Mouse (Mus musculus) midbrain, embryonic 14.5 days (tissue): ENCODE measurements around the gene Cmss1. TPM values are rescaled to one million over a fixed set of nuclear protein-coding genes. Genes with fewer than 3 reads are reported as not detected.

Source experiments
- ATAC-seq: fragments of 200-750 bp; cut with Nextera tagmentation; 2 replicates; pipeline ENCODE4 v1.8.0; 2017; ENCODE audit warnings: moderate number of reproducible peaks, moderate library complexity; ENCODE audit not compliant: low FRiP score, low TSS enrichment
- DNase-seq: peaks from one replicate; pipeline ENCODE4 v3.0.0-alpha.2; 2015
- H3K27ac ChIP-seq: fragments of 300-500 bp; sonication (generic); replicated peaks from 2 replicates; pipeline ENCODE4 v1.5.1; 2014; ENCODE audit warnings: mild to moderate bottlenecking, low read depth, low read length, moderate library complexity
- H3K27me3 ChIP-seq: fragments of 300-500 bp; sonication (generic); 2 replicates; pipeline ENCODE4 v1.6.1; 2014; ENCODE audit warnings: low read length, control low read depth, mixed read lengths; ENCODE audit not compliant: control insufficient read depth, insufficient read depth
- H3K36me3 ChIP-seq: fragments of 300-500 bp; sonication (generic); 2 replicates; pipeline ENCODE4 v1.6.1; 2014; ENCODE audit warnings: low read length, control low read depth; ENCODE audit not compliant: control insufficient read depth, insufficient read depth
- H3K4me1 ChIP-seq: fragments of 300-500 bp; sonication (generic); 2 replicates; pipeline ENCODE4 v1.6.1; 2014; ENCODE audit warnings: mild to moderate bottlenecking, antibody characterized with exemption, low read length, control low read depth; ENCODE audit not compliant: control insufficient read depth, insufficient read depth
- H3K4me2 ChIP-seq: fragments of 300-500 bp; sonication (generic); 2 replicates; pipeline ENCODE4 v1.6.1; 2014; ENCODE audit warnings: mild to moderate bottlenecking, low read length, moderate library complexity
- H3K4me3 ChIP-seq: fragments of 300-500 bp; sonication (generic); replicated peaks from 2 replicates; pipeline ENCODE4 v1.5.1; 2014; ENCODE audit warnings: low read depth, low read length
- H3K9ac ChIP-seq: fragments of 300-500 bp; sonication (generic); replicated peaks from 2 replicates; pipeline ENCODE4 v1.6.1; 2014; ENCODE audit warnings: mild to moderate bottlenecking, low read length, moderate library complexity
- H3K9me3 ChIP-seq: fragments of 300-500 bp; sonication (generic); 2 replicates; pipeline ENCODE4 v1.6.1; 2016; ENCODE audit warnings: low read length, control low read depth, mixed read lengths; ENCODE audit not compliant: control insufficient read depth
- WGBS: fragments of 180-500 bp; shearing (Covaris S2); extraction: QIAGEN DNeasy Blood & Tissue Kit; methylation state at CpG from one replicate; pipeline ENCODE4 v1.1.7; 2014; 5-methylcytosine and 5-hydroxymethylcytosine counted together
- polyA plus RNA-seq: library from polyadenylated mRNA; unstranded; fragments of >200 nt; fragmentation: Nextera tagmentation; extraction: Ambion mirVana; gene quantifications from 2 replicates; pipeline ENCODE4 v1.2.1, GENCODE M21; 2014

Cmss1 gene
- polyA plus RNA-seq, 1 experiment from 2014 or later: 38.2 TPM

GRCm38 (mm10) chr16:57544441-57544840, 62.2 kb downstream of the Cmss1 start:
- Histone ChIP-seq H3K4me3 (no peak overlapping the region), H3K27ac (no peak overlapping the region), H3K9me3 (no peaks in the 10 kb centered on the region), H3K27me3 (0 out of 2 replicates have a peak, but pooled peaks cover 9% of the 10 kb centered on the region), H3K36me3 (no peaks in the 10 kb centered on the region), H3K4me1 (0 out of 2 replicates have a peak, but pooled peaks cover 2% of the 10 kb centered on the region), H3K4me2 (no peak overlapping the region), H3K9ac (no peak overlapping the region)
- no peak for DNase-seq
- ATAC-seq: no peak
- WGBS: 71% methylated on average over 8 of the region's 8 CpGs

- Histone ChIP-seq H3K4me1 (no peaks in the 10 kb centered on the region), H3K4me3 (no peak overlapping the region), H3K9ac (no peak overlapping the region), H3K27me3 (no peaks in the 10 kb centered on the region), H3K4me2 (no peak overlapping the region), H3K27ac (no peak overlapping the region), H3K9me3 (no peaks in the 10 kb centered on the region), H3K36me3 (no peaks in the 10 kb centered on the region)
- DNase-seq (no peak), ATAC-seq (no peak)
- 97% methylated on average over 3 of the region's 3 CpGs for WGBS
These were observed 63.4 kb downstream of the Cmss1 start for GRCm38 (mm10) chr16:57543243-57543642.

DNA sequence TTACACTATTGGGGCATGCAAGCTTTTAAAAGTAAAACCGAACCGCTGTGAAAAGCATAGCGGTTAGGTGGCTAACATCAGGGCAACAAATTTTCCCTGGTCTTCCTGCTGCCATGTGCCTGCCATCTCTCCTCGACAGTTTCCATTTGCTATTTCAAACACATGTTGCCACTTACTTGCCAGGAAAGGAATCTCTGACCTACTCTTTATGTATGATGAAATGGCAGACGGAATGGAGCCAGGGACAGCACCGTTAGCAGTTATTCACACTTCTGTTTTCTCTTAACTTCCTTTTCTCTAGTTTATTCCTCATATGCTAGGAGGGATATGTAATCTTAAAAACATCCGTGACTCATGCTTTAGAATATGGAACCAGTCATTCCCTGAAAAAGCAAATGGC, 70.2 kb downstream of the Cmss1 start:
- H3K27ac ChIP-seq: no peak overlapping the region
- H3K4me3 ChIP-seq: no peak overlapping the region
- no peaks in the 10 kb centered on the region for H3K36me3 ChIP-seq
- H3K27me3 ChIP-seq: no peaks in the 10 kb centered on the region
- no peak overlapping the region for H3K4me2 ChIP-seq
- no peaks in the 10 kb centered on the region for H3K9me3 ChIP-seq
- no peak overlapping the region for H3K9ac ChIP-seq
- no peak for DNase-seq
- H3K4me1 ChIP-seq: no peaks in the 10 kb centered on the region
- no peak for ATAC-seq
- 95% methylated on average over 7 of the region's 7 CpGs for whole genome bisulfite sequencing

DNA sequence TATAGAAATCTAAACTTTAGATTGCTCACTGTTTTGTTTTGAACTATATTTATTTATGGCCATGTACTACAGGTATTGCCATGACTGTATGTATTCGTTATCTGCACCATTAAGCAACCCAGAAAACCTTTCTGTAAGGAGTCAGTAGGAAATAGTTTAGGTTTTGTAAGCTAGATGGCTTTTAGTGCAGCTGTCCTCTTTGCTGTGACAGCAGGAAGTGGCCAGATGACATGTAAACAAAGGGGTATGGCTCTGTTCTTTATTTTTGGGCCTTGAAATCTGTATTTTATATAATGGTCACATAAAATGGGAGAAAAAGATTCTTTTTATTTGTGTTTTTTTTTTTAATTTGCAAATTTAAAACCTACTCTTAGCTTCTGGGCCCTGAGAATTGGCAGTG, 71.9 kb downstream of the Cmss1 start:
- Histone ChIP-seq H3K27ac (no peak overlapping the region), H3K9ac (no peak overlapping the region), H3K9me3 (no peaks in the 10 kb centered on the region), H3K4me2 (no peak overlapping the region), H3K4me1 (no peaks in the 10 kb centered on the region), H3K27me3 (no peaks in the 10 kb centered on the region), H3K36me3 (no peaks in the 10 kb centered on the region), H3K4me3 (no peak overlapping the region)
- DNase-seq (no peak), ATAC-seq (no peak)
- 94% methylated on average over 1 of the region's 1 CpGs for WGBS

DNA sequence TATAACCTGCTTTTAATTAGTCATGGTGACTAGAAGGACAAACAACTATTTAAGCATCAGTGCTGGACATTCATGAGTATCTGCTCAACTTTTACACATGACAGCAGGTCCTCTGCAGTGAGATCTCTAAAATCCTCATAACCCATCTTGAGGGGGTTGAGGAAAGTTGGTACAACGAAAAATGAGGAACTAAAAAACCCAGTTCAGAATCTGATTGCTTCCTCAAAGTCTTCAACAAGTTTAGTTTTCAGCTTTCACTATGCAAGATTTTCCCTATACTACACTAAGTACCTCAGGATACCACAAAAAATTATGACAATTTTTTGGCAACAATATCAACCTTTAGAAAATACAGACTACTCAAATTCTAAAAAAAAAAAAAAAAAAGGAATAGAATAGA, 72.3 kb downstream of the Cmss1 start:
- Histone ChIP-seq H3K9ac (no peak overlapping the region), H3K9me3 (no peaks in the 10 kb centered on the region), H3K36me3 (no peaks in the 10 kb centered on the region), H3K4me2 (no peak overlapping the region), H3K4me1 (no peaks in the 10 kb centered on the region), H3K27me3 (no peaks in the 10 kb centered on the region), H3K4me3 (no peak overlapping the region), H3K27ac (no peak overlapping the region)
- 96% methylated on average over 1 of the region's 1 CpGs for WGBS
- DNase-seq: no peak
- no peak for ATAC-seq

DNA sequence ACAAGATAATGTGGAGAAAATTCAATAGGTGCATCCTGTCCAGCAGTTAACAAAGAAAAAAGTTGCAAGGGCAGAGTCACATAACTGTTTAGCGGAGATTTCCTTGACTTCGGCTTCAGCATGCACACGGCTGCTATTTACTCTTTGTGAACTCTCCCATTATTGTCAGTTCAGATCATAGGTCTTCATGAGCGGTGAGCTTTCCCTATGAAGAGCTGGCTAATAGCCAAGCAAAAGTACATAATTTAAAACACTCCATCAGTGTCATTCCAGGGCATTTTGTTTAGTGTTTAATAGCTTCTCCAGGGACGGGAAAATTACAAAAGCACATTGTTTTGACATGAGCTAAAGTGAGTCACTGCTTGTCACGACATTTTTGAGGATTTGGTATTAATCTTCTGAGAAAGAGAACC, 74.6 kb downstream of the Cmss1 start:
- H3K27ac ChIP-seq: no peak overlapping the region
- no peaks in the 10 kb centered on the region for H3K9me3 ChIP-seq
- no peak overlapping the region for H3K4me2 ChIP-seq
- H3K9ac ChIP-seq: no peak overlapping the region
- H3K36me3 ChIP-seq: no peaks in the 10 kb centered on the region
- WGBS: 59% methylated on average over 6 of the region's 6 CpGs
- ATAC-seq (no peak), DNase-seq (no peak)
- H3K27me3 ChIP-seq: no peaks in the 10 kb centered on the region
- no peak overlapping the region for H3K4me3 ChIP-seq
- no peaks in the 10 kb centered on the region for H3K4me1 ChIP-seq

DNA sequence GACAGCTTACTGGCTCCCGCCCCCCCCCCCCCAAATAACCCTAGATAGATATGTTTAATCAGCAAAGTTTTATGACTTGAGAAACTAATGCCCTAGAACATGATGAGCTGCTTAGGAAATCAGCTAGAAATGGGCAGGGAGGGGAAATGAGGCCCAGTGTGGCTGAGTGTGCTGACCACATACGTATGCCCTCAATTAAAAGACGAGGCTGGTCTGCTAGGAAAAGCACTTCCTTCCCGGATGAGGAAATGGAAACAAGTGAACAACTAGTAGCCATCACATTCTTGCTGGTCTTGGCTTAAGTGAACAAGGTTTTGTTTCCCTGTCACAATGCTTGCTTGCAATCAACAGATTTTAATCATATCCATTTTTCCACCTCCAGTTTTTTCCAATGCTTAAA, 76.1 kb downstream of the Cmss1 start:
- H3K4me3 ChIP-seq: no peak overlapping the region
- ATAC-seq (no peak), DNase-seq (no peak)
- no peak overlapping the region for H3K4me2 ChIP-seq
- H3K27me3 ChIP-seq: no peaks in the 10 kb centered on the region
- H3K9ac ChIP-seq: no peak overlapping the region
- H3K9me3 ChIP-seq: no peaks in the 10 kb centered on the region
- no peak overlapping the region for H3K27ac ChIP-seq
- 94% methylated on average over 4 of the region's 4 CpGs for WGBS
- no peaks in the 10 kb centered on the region for H3K4me1 ChIP-seq
- no peaks in the 10 kb centered on the region for H3K36me3 ChIP-seq

GRCm38 (mm10) chr16:57528457-57528856, 78.2 kb downstream of the Cmss1 start:
- ATAC-seq: no peak
- H3K4me1 ChIP-seq: no peaks in the 10 kb centered on the region
- no peak overlapping the region for H3K4me2 ChIP-seq
- no peaks in the 10 kb centered on the region for H3K36me3 ChIP-seq
- DNase-seq: no peak
- H3K9ac ChIP-seq: no peak overlapping the region
- WGBS: 77% methylated on average over 4 of the region's 4 CpGs
- no peak overlapping the region for H3K4me3 ChIP-seq
- no peaks in the 10 kb centered on the region for H3K27me3 ChIP-seq
- no peak overlapping the region for H3K27ac ChIP-seq
- H3K9me3 ChIP-seq: no peaks in the 10 kb centered on the region

GRCm38 (mm10) chr16:57526893-57527292, 79.8 kb downstream of the Cmss1 start:
- H3K9me3 ChIP-seq: no peaks in the 10 kb centered on the region
- 93% methylated on average over 7 of the region's 7 CpGs for WGBS
- no peaks in the 10 kb centered on the region for H3K27me3 ChIP-seq
- H3K27ac ChIP-seq: no peak overlapping the region
- ATAC-seq (no peak), DNase-seq (no peak)
- no peak overlapping the region for H3K4me2 ChIP-seq
- no peak overlapping the region for H3K4me3 ChIP-seq
- no peaks in the 10 kb centered on the region for H3K4me1 ChIP-seq
- no peaks in the 10 kb centered on the region for H3K36me3 ChIP-seq
- H3K9ac ChIP-seq: no peak overlapping the region
